Mouse (Mus musculus): ENCODE measurements around the gene Rad51b. TPM values are rescaled to one million over a fixed set of nuclear protein-coding genes. Genes with fewer than 3 reads are reported as not detected.

The Rad51b gene
- polyA plus RNA-seq, 1 experiment from 2014 or later, result 10.0 TPM

- Histone ChIP-seq H3K9me3 (ENCODE audit: control insufficient read depth, low read length) (no peaks in the 10 kb centered on the region), H3K27me3 (replicated peaks; ENCODE audit: control insufficient read depth, insufficient read depth, low read length) (no peaks in the 10 kb centered on the region), H3K4me2 (ENCODE audit: low read length) (no peak overlapping the region), H3K27ac (ENCODE audit: low read depth) (0 out of 2 replicates have a peak overlapping the region, but pooled peaks have one; percentile 17), H3K36me3 (ENCODE audit: control insufficient read depth, insufficient read depth, low read length) (no peaks in the 10 kb centered on the region), H3K9ac (ENCODE audit: low read length) (no peak overlapping the region), H3K4me1 (replicated peaks; ENCODE audit: control insufficient read depth, insufficient read depth, low read length) (no peaks in the 10 kb centered on the region), H3K4me3 (ENCODE audit: low read depth, low read length) (no peak overlapping the region)
- ATAC-seq (replicated peaks; ENCODE audit: low FRiP score, low TSS enrichment, low read depth) (no peak), DNase-seq (ENCODE audit: low spot score) (no peak)
- WGBS, result 65% methylated on average over 13 of the region's 13 CpGs
Measured at GRCm38 (mm10) chr12:79735341-79735785, 438.3 kb downstream of the Rad51b start.

GRCm38 (mm10) chr12:79735882-79736281 is 438.8 kb downstream of the Rad51b start:
- Histone ChIP-seq H3K27me3 (replicated peaks; ENCODE audit: control insufficient read depth, insufficient read depth, low read length) (no peaks in the 10 kb centered on the region), H3K9me3 (ENCODE audit: control insufficient read depth, low read length) (no peaks in the 10 kb centered on the region), H3K4me1 (replicated peaks; ENCODE audit: control insufficient read depth, insufficient read depth, low read length) (no peaks in the 10 kb centered on the region), H3K4me2 (ENCODE audit: low read length) (no peak overlapping the region), H3K9ac (ENCODE audit: low read length) (no peak overlapping the region), H3K4me3 (ENCODE audit: low read depth, low read length) (no peak overlapping the region), H3K27ac (ENCODE audit: low read depth) (0 out of 2 replicates have a peak overlapping the region, but pooled peaks have one; percentile 17), H3K36me3 (ENCODE audit: control insufficient read depth, insufficient read depth, low read length) (no peaks in the 10 kb centered on the region)
- ATAC-seq (replicated peaks; ENCODE audit: low FRiP score, low TSS enrichment, low read depth) (no peak), DNase-seq (ENCODE audit: low spot score) (no peak)
- WGBS, result 83% methylated on average over 4 of the region's 4 CpGs

GRCm38 (mm10) chr12:79738700-79739099 is 441.6 kb downstream of the Rad51b start:
- H3K27ac ChIP-seq (ENCODE audit: low read depth), result no peak overlapping the region
- H3K9me3 ChIP-seq (ENCODE audit: control insufficient read depth, low read length), result no peaks in the 10 kb centered on the region
- no peak overlapping the region for H3K4me2 ChIP-seq (ENCODE audit: low read length)
- H3K4me1 ChIP-seq (replicated peaks; ENCODE audit: control insufficient read depth, insufficient read depth, low read length), result peaks cover 12% of the 10 kb centered on the region; the same call in 1 of the 2 replicates
- H3K9ac ChIP-seq (ENCODE audit: low read length), result no peak overlapping the region
- DNase-seq (ENCODE audit: low spot score) (no peak), ATAC-seq (replicated peaks; ENCODE audit: low FRiP score, low TSS enrichment, low read depth) (no peak)
- H3K36me3 ChIP-seq (ENCODE audit: control insufficient read depth, insufficient read depth, low read length), result no peaks in the 10 kb centered on the region
- H3K27me3 ChIP-seq (replicated peaks; ENCODE audit: control insufficient read depth, insufficient read depth, low read length), result no peaks in the 10 kb centered on the region
- H3K4me3 ChIP-seq (ENCODE audit: low read depth, low read length), result no peak overlapping the region

GRCm38 (mm10) chr12:79739918-79740639 is 443.0 kb downstream of the Rad51b start:
- Histone ChIP-seq H3K4me2 (ENCODE audit: low read length) (no peak overlapping the region), H3K9ac (ENCODE audit: low read length) (no peak overlapping the region), H3K36me3 (ENCODE audit: control insufficient read depth, insufficient read depth, low read length) (no peaks in the 10 kb centered on the region), H3K4me1 (replicated peaks; ENCODE audit: control insufficient read depth, insufficient read depth, low read length) (peaks cover 12% of the 10 kb centered on the region), H3K27ac (ENCODE audit: low read depth) (no peak overlapping the region), H3K9me3 (ENCODE audit: control insufficient read depth, low read length) (no peaks in the 10 kb centered on the region), H3K27me3 (replicated peaks; ENCODE audit: control insufficient read depth, insufficient read depth, low read length) (no peaks in the 10 kb centered on the region), H3K4me3 (ENCODE audit: low read depth, low read length) (no peak overlapping the region)
- WGBS, result 92% methylated on average over 11 of the region's 11 CpGs
- peak; percentile 10 for DNase-seq (ENCODE audit: low spot score)
- ATAC-seq (replicated peaks; ENCODE audit: low FRiP score, low TSS enrichment, low read depth), result no peak

- no peak overlapping the region for H3K9ac ChIP-seq (ENCODE audit: low read length)
- peaks cover 33% of the 10 kb centered on the region for H3K4me1 ChIP-seq (replicated peaks; ENCODE audit: control insufficient read depth, insufficient read depth, low read length)
- H3K27me3 ChIP-seq (replicated peaks; ENCODE audit: control insufficient read depth, insufficient read depth, low read length), result no peaks in the 10 kb centered on the region
- no peak overlapping the region for H3K4me3 ChIP-seq (ENCODE audit: low read depth, low read length)
- WGBS, result 49% methylated on average over 7 of the region's 7 CpGs
- H3K36me3 ChIP-seq (ENCODE audit: control insufficient read depth, insufficient read depth, low read length), result no peaks in the 10 kb centered on the region
- H3K9me3 ChIP-seq (ENCODE audit: control insufficient read depth, low read length), result no peaks in the 10 kb centered on the region
- ATAC-seq (replicated peaks; ENCODE audit: low FRiP score, low TSS enrichment, low read depth) (no peak), DNase-seq (ENCODE audit: low spot score) (peak; percentile 44)
- no peak overlapping the region for H3K27ac ChIP-seq (ENCODE audit: low read depth)
- H3K4me2 ChIP-seq (ENCODE audit: low read length), result no peak overlapping the region
Measured at GRCm38 (mm10) chr12:79742211-79742610, 445.1 kb downstream of the Rad51b start.

- no peak overlapping the region for H3K4me3 ChIP-seq (ENCODE audit: low read depth, low read length)
- ATAC-seq (replicated peaks; ENCODE audit: low FRiP score, low TSS enrichment, low read depth), result no peak
- no peaks in the 10 kb centered on the region for H3K9me3 ChIP-seq (ENCODE audit: control insufficient read depth, low read length)
- no peak overlapping the region for H3K9ac ChIP-seq (ENCODE audit: low read length)
- no peak for DNase-seq (ENCODE audit: low spot score)
- no peaks in the 10 kb centered on the region for H3K27me3 ChIP-seq (replicated peaks; ENCODE audit: control insufficient read depth, insufficient read depth, low read length)
- H3K27ac ChIP-seq (ENCODE audit: low read depth), result peak overlapping the region; percentile 47; the same call in 1 of the 2 replicates
- H3K36me3 ChIP-seq (ENCODE audit: control insufficient read depth, insufficient read depth, low read length), result no peaks in the 10 kb centered on the region
- WGBS, result 80% methylated on average over 6 of the region's 6 CpGs
- peaks cover 40% of the 10 kb centered on the region for H3K4me1 ChIP-seq (replicated peaks; ENCODE audit: control insufficient read depth, insufficient read depth, low read length)
- no peak overlapping the region for H3K4me2 ChIP-seq (ENCODE audit: low read length)
Measured at GRCm38 (mm10) chr12:79744131-79744530, 447.0 kb downstream of the Rad51b start.

GRCm38 (mm10) chr12:79745225-79745624 is 448.1 kb downstream of the Rad51b start:
- Histone ChIP-seq H3K27ac (ENCODE audit: low read depth) (peak overlapping the region; percentile 65; the same call in 1 of the 2 replicates), H3K36me3 (ENCODE audit: control insufficient read depth, insufficient read depth, low read length) (no peaks in the 10 kb centered on the region), H3K27me3 (replicated peaks; ENCODE audit: control insufficient read depth, insufficient read depth, low read length) (no peaks in the 10 kb centered on the region), H3K4me3 (ENCODE audit: low read depth, low read length) (no peak overlapping the region), H3K9me3 (ENCODE audit: control insufficient read depth, low read length) (no peaks in the 10 kb centered on the region), H3K4me1 (replicated peaks; ENCODE audit: control insufficient read depth, insufficient read depth, low read length) (peaks cover 50% of the 10 kb centered on the region), H3K4me2 (ENCODE audit: low read length) (no peak overlapping the region), H3K9ac (ENCODE audit: low read length) (no peak overlapping the region)
- DNase-seq (ENCODE audit: low spot score), result no peak
- 45% methylated on average over 5 of the region's 5 CpGs for WGBS
- ATAC-seq (replicated peaks; ENCODE audit: low FRiP score, low TSS enrichment, low read depth), result no peak

- H3K4me1 ChIP-seq (replicated peaks; ENCODE audit: control insufficient read depth, insufficient read depth, low read length), result peaks cover 58% of the 10 kb centered on the region
- no peak for DNase-seq (ENCODE audit: low spot score)
- H3K9ac ChIP-seq (ENCODE audit: low read length), result 0 out of 2 replicates have a peak overlapping the region, but pooled peaks have one; percentile 5
- H3K36me3 ChIP-seq (ENCODE audit: control insufficient read depth, insufficient read depth, low read length), result no peaks in the 10 kb centered on the region
- H3K27ac ChIP-seq (ENCODE audit: low read depth), result peak overlapping the region; percentile 65; the same call in 1 of the 2 replicates
- H3K4me3 ChIP-seq (ENCODE audit: low read depth, low read length), result no peak overlapping the region
- ATAC-seq (replicated peaks; ENCODE audit: low FRiP score, low TSS enrichment, low read depth), result no peak
- H3K9me3 ChIP-seq (ENCODE audit: control insufficient read depth, low read length), result no peaks in the 10 kb centered on the region
- no peak overlapping the region for H3K4me2 ChIP-seq (ENCODE audit: low read length)
- WGBS, result 21% methylated on average over 10 of the region's 10 CpGs
- H3K27me3 ChIP-seq (replicated peaks; ENCODE audit: control insufficient read depth, insufficient read depth, low read length), result no peaks in the 10 kb centered on the region
Measured at GRCm38 (mm10) chr12:79745845-79746510, 448.9 kb downstream of the Rad51b start.
